Mouse (Mus musculus) heart, postnatal 10 days (tissue): Measurements from ENCODE around the gene Ccdc162. TPM values are rescaled to one million over a fixed set of nuclear protein-coding genes. Genes with fewer than 3 reads are reported as not detected.

Experiments
- DNase-seq, 2 experiments: peaks; one replicate each; pipeline ENCODE4 v3.0.0; 2021
- intact Hi-C: fragments of 180-260 bp; cut with DNase I; formaldehyde crosslinking; loops from one replicate; pipeline ENCODE4 v1.15.1; 2025
- total RNA-seq, 2 experiments: library from RNA; stranded (reverse); gene quantifications; 2 replicates each; pipeline ENCODE4 v1.2.3; 2021

Gene Ccdc162
- total RNA-seq = under 1 TPM; 0.07 to 0.79 TPM

GRCm38 (mm10) chr10:41716029-41716897 is at the start of gene Ccdc162:
TSS of gene Ccdc162 (minus strand) at chr10:41716634.
- intact Hi-C loops = no loop called here
- no peak for DNase-seq

DNA sequence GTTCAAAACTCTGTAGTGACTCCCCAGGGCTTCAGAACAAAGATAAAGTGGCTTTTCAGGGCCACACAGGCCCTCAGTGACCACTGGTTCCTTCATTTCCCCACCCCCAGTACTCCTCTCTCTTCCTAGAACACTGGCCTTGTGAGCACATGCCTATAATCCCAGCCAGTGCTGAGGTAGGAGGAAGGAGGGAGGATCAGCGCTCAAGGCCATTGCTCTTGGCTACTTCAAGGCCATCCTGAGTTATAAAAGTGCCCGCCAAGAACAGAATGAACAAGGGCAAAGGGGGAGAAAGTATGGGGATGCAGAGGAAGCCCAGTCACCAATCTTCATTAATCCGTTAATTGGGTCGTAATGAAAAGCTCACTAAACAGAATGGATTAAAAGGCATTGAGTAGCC is 49.2 kb upstream of the Ccdc162 start:
- no peak for DNase-seq
- intact Hi-C loops = no loop called here

GRCm38 (mm10) chr10:41763741-41764385 is 47.4 kb upstream of the Ccdc162 start:
- no peak for DNase-seq
- intact Hi-C loops = no loop called here

- DNase-seq = no peak
- intact Hi-C loops = no loop called here
These were observed 44.4 kb upstream of the Ccdc162 start for GRCm38 (mm10) chr10:41760866-41761265.

- no peak for DNase-seq
These were observed 41.6 kb upstream of the Ccdc162 start for GRCm38 (mm10) chr10:41758041-41758440.

GRCm38 (mm10) chr10:41757226-41757625 is 40.8 kb upstream of the Ccdc162 start:
- no peak for DNase-seq
- intact Hi-C loops = no loop called here

More at GRCm38 (mm10) chr10:41758041-41758440, 41.6 kb upstream of the Ccdc162 start:
- intact Hi-C loops = no loop called here

DNA sequence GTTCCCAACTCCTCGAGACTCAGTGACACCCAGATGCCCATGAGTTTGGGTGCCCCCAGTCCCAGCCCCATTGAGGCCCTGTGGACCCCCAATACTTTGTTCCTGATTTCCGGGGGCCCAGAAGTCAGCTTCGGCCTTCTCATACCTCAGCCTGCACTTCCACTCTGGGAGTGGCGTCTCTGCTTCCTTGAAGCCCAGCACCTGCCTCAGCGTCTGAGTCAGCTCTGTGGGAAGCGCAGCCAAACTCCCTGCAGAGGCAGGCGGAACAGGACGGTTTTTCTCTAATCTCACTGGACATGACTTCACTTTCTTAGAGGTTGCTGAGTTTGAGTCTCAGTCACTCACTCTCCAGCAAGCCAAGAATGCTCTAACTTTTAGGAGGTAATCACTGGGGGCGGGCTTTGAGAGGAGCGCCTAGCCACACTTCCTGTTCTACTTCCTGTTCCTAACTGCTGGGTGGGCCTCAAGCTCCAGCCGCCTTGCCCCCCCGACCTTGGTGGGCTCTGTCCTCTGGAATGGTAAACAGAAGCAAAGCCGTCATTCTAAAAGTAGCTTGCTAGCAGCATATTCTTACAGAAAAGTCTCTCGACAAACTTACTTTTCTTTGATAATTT is 35.5 kb upstream of the Ccdc162 start:
- intact Hi-C loops = no loop called here
- no peak for DNase-seq

DNA sequence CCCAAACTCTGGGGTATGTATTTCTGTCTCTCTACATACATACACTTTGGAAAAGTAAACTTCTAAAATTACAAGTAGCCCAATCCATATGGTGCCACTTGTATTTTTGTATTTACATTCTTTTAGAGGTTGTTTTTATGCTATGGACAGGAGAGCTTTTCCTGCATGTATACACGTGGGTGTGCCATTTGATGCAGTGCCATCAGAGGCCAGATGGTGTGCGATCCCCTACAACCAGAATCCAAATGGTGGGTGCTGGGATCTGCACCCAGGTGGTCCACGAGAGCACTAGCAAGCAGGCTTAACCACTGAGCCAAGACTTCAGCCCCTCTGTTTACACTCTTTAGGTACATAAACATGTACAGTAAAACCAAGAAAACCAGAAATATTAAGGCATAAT is 32.9 kb upstream of the Ccdc162 start:
- intact Hi-C loops = no loop called here
- DNase-seq = no peak

DNA sequence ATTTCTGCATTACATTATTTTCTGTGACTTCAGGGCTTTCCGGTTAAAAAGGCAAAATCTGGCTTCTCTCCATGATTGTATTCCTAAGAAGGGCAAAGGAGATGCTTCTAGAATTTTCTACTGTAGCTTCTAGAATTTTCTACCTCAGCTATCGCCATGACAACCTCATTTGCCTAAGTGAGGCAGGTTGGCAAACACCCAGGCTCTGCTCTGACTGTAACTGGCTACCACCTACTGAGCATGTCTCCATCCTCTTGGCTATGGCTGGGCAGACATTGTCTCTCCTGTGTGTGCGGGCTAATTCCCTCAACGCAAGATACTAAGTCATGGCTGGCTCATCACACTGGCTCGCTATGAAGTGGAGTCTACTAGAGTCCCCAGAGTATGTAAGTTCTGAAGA is 30.1 kb upstream of the Ccdc162 start:
- DNase-seq = no peak
- intact Hi-C loops = no loop called here

- intact Hi-C loops = no loop called here
- no peak for DNase-seq
These were observed 27.6 kb upstream of the Ccdc162 start for GRCm38 (mm10) chr10:41744006-41744405.

GRCm38 (mm10) chr10:41740221-41740620 is 23.8 kb upstream of the Ccdc162 start:
- DNase-seq = no peak
- intact Hi-C loops = no loop called here

DNA sequence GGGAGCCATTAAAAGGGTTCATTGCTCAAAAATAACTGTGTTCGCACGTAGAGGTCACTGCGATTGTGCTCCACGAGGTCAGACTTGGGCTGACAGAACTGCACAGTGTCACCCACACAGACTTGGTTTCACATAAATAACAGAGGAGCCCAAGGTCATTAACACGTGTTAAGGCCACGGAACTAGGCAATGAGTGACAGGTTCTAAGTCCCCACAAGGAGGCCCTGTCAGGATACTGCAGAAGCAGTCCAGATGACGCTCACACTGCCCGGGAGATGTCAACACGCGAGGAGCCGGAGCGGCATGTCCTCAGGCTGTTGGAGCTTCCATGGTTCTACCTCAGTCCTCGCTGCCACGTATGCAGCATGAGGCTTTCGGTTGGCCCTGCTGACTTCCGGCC is 20.8 kb upstream of the Ccdc162 start:
- peak; percentile 10 to 22 for DNase-seq
- intact Hi-C loops = no loop called here

- intact Hi-C loops = loop anchor here (1.0 kb wide), 1 partner anchor 42 kb away; no protein-coding TSS in a partner anchor
- no peak for DNase-seq
These were observed 19.0 kb upstream of the Ccdc162 start for GRCm38 (mm10) chr10:41735398-41735797.

DNA sequence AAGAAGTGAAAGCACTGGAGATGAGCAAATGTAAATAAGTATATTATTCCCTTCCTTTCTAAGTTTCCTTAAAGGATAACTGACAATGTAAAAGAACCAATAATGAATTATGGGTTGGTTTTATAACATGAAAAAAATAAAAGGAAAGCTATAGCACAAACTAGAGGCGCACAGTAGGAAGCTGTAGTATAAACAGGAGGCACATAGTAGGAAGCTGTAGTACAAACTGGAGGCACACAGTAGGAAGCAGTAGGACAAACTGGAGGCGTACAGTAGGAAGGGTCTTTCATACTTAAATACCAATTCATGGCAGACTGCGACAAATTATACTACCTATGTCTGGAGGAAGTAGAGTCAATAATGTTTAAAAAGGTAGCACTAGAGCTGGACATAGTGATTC is 16.8 kb upstream of the Ccdc162 start:
- no peak for DNase-seq

DNA sequence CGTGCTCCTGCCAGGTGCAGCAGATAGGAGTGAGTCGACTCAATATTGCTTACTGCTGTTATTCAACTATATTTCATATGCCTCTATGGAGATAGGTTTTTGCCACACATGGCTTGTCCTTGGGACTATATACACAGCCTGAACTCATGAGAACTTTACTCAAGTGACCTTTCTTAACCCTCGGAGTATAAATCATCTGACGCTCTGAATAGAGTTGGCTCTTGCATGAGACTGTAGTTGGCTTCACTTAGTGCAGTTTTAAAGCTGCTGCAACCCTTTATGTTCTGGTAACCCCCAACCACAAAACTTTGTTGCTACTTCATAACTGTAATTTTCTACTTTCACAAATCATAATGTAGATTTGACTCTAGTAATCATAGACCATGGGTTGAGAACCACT is 15.5 kb upstream of the Ccdc162 start:
- intact Hi-C loops = no loop called here
- DNase-seq = no peak

More for the DNA sequence above, 16.8 kb upstream of the Ccdc162 start:
- intact Hi-C loops = no loop called here

DNA sequence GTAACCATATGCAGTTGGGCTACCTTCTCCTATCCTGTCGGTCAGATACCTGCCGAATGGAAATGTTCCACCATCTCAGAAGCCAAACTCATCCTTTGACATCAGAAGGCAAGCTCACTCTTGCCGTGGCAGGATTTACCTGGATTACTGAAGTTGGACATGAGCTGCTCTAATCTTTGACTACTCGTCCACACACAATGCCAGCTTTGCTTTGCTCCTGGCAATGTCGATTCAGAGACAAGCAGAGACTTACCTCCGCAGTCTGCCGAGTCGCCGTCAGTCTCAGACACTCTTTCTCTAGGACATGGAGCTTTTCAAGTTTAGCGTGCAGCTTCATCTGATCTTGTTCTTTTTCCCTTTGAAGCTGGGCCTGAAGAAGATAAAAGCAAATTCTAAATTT is 14.3 kb upstream of the Ccdc162 start:
- intact Hi-C loops = no loop called here
- DNase-seq = no peak

GRCm38 (mm10) chr10:41726215-41726614 is 9.8 kb upstream of the Ccdc162 start:
- no peak for DNase-seq
- intact Hi-C loops = no loop called here

DNA sequence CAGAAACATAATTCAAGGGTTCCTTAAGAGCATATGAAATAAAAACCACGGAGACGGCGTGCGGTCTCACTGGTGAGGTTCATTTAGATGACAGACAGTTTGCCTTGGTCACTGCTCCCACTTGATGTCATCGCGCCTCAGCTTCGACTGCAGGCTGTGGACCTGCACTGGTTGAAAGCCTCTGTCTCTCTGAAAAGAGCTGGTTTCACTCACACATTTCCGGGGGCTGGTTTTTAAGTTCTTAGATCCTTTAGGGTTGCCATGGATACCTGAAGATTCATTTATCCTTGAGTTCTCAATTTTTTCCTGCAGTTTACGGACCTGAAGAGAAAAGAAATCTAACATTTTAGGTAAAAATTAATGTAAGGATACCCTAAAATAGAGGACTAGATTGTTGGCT is 3.2 kb upstream of the Ccdc162 start:
- intact Hi-C loops = no loop called here
- no peak for DNase-seq

DNA sequence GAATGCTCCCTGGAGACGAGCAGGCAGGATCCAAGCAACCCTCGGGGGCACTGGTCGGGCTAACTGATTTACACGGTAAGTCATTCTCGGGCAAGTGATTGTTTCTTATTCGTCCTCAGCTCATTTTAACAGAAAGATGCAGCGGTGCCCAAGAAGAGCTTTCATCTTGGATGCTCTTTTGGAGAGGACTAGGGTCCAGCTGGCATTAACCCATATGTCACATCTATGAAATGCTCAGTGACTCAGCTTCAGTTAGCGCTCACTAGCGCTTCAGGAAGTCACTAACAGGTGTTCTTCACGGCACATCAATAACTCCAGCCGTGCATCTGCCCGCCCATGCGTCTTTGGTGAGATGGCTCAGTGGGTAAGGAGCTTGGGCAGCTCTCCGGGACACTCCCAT is 877 bp downstream of the Ccdc162 start:
- intact Hi-C loops = no loop called here
- DNase-seq = no peak

DNA sequence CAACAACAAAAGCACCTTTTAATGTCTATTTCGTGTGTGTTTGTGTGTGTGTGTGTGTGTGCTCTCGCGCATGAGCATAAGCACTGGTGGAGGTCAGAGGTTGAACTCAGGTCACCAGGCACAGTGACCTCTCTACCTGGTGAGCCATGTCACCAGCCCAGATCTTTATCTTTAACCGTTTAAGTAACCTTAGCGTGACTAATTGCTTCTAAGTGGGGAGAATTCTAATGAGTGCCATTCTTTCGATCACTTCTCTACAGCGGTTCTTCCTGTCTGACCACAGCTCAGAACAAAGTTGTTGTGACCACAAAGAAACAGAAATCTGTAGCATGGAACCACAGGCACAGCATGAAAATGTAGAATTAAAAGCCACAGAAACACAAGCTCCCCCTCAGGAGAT is 5.0 kb downstream of the Ccdc162 start:
- no peak for DNase-seq
- intact Hi-C loops = no loop called here

DNA sequence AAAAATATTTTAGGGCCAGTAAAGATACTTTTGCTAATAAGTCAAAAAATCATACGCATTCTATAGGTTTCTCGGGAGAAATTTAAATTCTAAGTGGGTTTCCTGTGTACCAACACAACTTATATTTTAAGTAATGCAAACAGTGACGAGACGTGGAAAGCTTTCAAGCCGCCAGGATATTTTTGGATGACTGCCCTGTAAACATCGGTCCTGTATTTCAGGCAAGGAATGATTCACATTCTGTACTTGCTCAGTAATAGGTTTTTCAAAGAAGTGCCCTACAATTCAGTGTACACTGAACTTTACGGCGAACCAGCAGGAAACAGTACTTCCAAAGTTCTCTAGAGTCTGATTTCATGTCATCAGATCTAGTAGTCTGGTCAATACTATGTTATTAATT is 5.7 kb downstream of the Ccdc162 start:
- intact Hi-C loops = no loop called here
- DNase-seq = peak in 1 of 2 experiments; percentile 36

DNA sequence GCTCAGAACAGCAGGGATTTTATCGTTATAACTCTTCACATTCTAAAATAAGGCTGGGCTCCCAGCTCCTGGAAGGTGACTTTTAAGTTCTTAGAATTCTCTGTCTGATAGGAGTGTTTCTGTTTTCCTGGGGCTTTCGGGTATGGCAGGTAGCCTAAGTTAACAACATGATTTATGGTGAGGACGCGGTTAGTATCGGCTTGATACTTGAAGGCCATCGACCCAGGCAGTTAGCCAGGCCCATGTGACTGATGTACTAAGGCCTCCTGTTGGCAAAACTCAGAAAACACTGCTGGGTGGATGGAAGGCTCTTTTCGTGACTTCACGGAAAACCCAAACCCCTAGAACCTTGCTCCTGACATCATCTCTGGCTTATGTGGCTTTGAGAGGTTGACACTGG is 7.1 kb downstream of the Ccdc162 start:
- intact Hi-C loops = no loop called here
- peak in 1 of 2 experiments; percentile 30 for DNase-seq
